Mouse (Mus musculus) CH12.LX (cell line): ENCODE results near the gene Sema6d.

ENCODE experiments used
- BHLHE40 ChIP-seq: IDR thresholded peaks from 2 replicates; pipeline ENCODE4 v1.6.1; 2011; ENCODE audit warnings: mild to moderate bottlenecking, low read depth, low read length, improper control_type of control experiment
- CTCF ChIP-seq, 2 experiments: IDR thresholded peaks in 1 of 2; conservative IDR thresholded peaks in 1 of 2; 2 replicates each; pipeline ENCODE4 v1.5.1; 2011 to 2012; ENCODE audit warnings: low read depth in 2 of 2, low read length in 2 of 2, improper control_type of control experiment in 1 of 2, inconsistent platforms in 1 of 2, mild to moderate bottlenecking in 1 of 2, moderate library complexity in 1 of 2
- EP300 ChIP-seq: IDR thresholded peaks from 2 replicates; pipeline ENCODE4 v1.6.1; 2011; ENCODE audit warnings: low read length, improper control_type of control experiment
- IRF4 ChIP-seq: IDR thresholded peaks from 2 replicates; pipeline ENCODE4 v1.6.1; 2014; ENCODE audit warnings: low read depth, mild to moderate bottlenecking, inconsistent platforms, low read length, improper control_type of control experiment
- JUN ChIP-seq: IDR thresholded peaks from 2 replicates; pipeline ENCODE4 v1.6.1; 2011; ENCODE audit warnings: low read depth, mild to moderate bottlenecking, low read length, improper control_type of control experiment, moderate library complexity; ENCODE audit not compliant: insufficient read depth
- MAX ChIP-seq: IDR thresholded peaks from 2 replicates; pipeline ENCODE4 v1.6.1; 2011; ENCODE audit warnings: low read length, improper control_type of control experiment
- MAZ ChIP-seq: IDR thresholded peaks from 2 replicates; pipeline ENCODE4 v1.6.1; 2012; ENCODE audit warnings: low read depth, mild to moderate bottlenecking, inconsistent platforms, low read length, improper control_type of control experiment, moderate library complexity
- MYC ChIP-seq: IDR thresholded peaks from 2 replicates; pipeline ENCODE4 v1.6.1; 2011; ENCODE audit warnings: low read depth, mild to moderate bottlenecking, improper control_type of control experiment, low read length
- POLR2A ChIP-seq: IDR thresholded peaks from 2 replicates; pipeline ENCODE4 v1.6.1; 2011; ENCODE audit warnings: low read depth, mild to moderate bottlenecking, improper control_type of control experiment, low read length
- TBP ChIP-seq: conservative IDR thresholded peaks from 2 replicates; pipeline ENCODE4 v1.6.1; 2011; ENCODE audit warnings: low read depth, low read length, improper control_type of control experiment
- USF2 ChIP-seq: conservative IDR thresholded peaks from 2 replicates; pipeline ENCODE4 v1.6.1; 2011; ENCODE audit warnings: low read depth, low read length, improper control_type of control experiment

DNA sequence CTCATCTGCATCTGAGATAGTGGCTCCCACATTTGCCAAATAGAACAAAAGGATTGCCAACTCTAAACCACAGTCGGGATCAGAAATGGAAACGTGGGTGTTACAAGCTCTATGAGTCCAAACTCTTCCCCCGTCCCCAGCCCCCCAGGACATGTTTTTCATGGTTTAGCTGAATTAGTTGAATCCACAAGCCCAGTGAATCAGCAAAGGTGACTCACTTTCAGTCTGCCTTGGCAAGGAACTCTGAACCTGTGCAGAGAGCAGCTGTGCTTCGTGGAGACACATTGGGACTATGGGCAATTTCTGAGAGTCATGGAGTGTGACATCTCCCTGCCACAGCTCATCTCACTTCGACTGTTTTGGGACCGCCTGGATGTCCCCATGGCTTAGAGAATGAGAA, 419.7 kb downstream of the Sema6d start:
- TF ChIP-seq EP300: no peak
- no peak for TF ChIP-seq USF2
- TF ChIP-seq BHLHE40: no peak
- no peak for TF ChIP-seq POLR2A
- no peak for TF ChIP-seq CTCF (conservative IDR thresholded peaks at IDR 0.05 in 1 of 2, IDR thresholded peaks at IDR 0.05 in 1 of 2; ENCODE audit: low read depth in 2 of 2, low read length in 2 of 2)
- TF ChIP-seq TBP: no peak
- no peak for TF ChIP-seq MAX
- no peak for TF ChIP-seq JUN
- no peak for TF ChIP-seq MAZ
- TF ChIP-seq MYC: no peak
- TF ChIP-seq IRF4: no peak
